Mouse (Mus musculus): Measurements from ENCODE around the gene Ampd3. TPM values are rescaled to one million over a fixed set of nuclear protein-coding genes. Genes with fewer than 3 reads are reported as not detected.

The Ampd3 gene
- polyA plus RNA-seq, 1 experiment, result not detected

DNA sequence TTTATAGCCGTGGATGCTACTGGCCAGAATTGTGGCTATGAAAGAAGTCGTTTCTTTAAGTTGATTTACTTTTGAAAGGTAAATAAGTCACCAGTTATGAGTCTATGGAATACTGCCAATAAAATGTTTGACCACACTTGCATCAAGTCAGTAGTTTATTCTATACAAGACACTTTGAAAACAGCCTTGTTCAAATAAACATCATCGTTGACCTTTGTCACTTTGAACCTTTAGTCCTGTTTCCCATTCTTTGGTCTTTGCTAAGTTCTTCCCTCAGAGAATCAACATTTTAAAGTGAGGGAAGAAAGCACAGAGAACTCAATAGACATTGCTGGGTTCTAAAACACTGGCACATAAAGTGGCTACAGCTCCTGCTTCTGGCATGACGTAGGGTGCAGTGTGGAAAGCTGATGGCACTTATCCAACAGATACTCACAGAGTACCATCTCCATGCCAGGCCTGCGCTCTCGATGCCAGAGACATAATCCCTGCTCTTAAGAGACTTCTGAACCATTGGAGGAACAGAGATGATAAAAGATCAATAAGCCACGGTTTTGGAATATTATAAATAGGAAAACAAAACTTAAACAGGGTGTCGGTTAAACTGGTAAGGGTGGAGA, 87.0 kb downstream of the Ampd3 start:
- 55% methylated on average over 8 of the region's 8 CpGs for WGBS
- Histone ChIP-seq H3K4me1 (ENCODE audit: control insufficient read depth, insufficient read depth, low read length) (peaks cover 9% of the 10 kb centered on the region), H3K27ac (ENCODE audit: insufficient read depth, low read depth, low read length) (no peak overlapping the region), H3K4me3 (ENCODE audit: insufficient read depth, low read depth, low read length) (no peak overlapping the region)
- TF ChIP-seq POLR2A (IDR thresholded peaks at IDR 0.05; ENCODE audit: insufficient read depth, low read depth, low read length), result no peak
- TF ChIP-seq CTCF (IDR thresholded peaks at IDR 0.05; ENCODE audit: insufficient read depth, low read depth, low read length), result no peak

DNA sequence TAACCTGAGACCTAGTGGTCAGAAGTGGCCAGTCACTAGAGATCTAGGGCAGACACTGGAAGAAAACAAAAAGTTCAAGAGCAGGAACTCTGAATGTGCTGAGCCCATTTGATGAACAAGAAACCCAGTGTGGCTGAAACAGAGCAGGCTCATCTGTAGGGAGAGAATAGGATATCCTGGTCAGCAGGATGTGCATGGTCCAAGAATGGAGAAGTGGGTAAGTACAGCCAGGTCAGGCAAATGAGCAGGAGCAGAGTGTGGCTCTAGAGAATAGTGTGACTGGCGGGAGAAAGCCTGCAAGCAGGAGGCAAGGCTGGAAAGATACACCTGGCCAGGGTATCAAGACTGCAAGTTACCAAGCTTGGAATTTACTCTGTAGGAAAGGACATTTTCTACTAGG, 87.6 kb downstream of the Ampd3 start:
- 87% methylated on average over 1 of the region's 1 CpGs for WGBS
- Histone ChIP-seq H3K4me3 (ENCODE audit: insufficient read depth, low read depth, low read length) (no peak overlapping the region), H3K4me1 (ENCODE audit: control insufficient read depth, insufficient read depth, low read length) (peaks cover 9% of the 10 kb centered on the region), H3K27ac (ENCODE audit: insufficient read depth, low read depth, low read length) (no peak overlapping the region)
- no peak for TF ChIP-seq POLR2A (IDR thresholded peaks at IDR 0.05; ENCODE audit: insufficient read depth, low read depth, low read length)

DNA sequence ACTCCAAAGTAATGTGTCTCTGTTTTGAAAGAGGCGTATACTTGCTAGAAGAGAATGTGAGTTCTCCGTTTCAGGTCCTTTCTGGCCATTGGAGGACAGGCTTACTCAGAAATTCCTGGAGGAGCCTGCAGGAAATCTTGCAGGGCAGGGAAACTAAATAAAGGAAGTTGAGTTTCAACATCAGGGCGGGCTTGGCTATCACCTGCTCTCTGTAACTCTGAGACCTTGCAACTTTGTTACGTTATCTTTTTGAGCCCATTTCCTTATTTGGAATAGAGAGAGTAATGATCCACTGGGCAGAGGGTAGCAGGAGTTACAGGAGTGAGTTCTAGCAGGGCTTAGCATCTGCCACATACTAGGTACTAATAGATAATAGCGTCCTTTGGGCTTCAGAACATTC, 92.1 kb downstream of the Ampd3 start:
- H3K4me1 ChIP-seq (ENCODE audit: control insufficient read depth, insufficient read depth, low read length), result peaks cover 2% of the 10 kb centered on the region; the same call in 1 of the 2 replicates
- WGBS, result 79% methylated on average over 5 of the region's 5 CpGs
- no peak overlapping the region for H3K4me3 ChIP-seq (ENCODE audit: insufficient read depth, low read depth, low read length)
- no peak overlapping the region for H3K27ac ChIP-seq (ENCODE audit: insufficient read depth, low read depth, low read length)
- TF ChIP-seq POLR2A (IDR thresholded peaks at IDR 0.05; ENCODE audit: insufficient read depth, low read depth, low read length) (no peak), CTCF (IDR thresholded peaks at IDR 0.05; ENCODE audit: insufficient read depth, low read depth, low read length) (no peak)

Other genes with a start within 250 kb of the Ampd3 start
- gene Sbf2, start 153.3 kb upstream of the Ampd3 start, polyA plus RNA-seq (2012; ENCODE audit: insufficient read depth, insufficient read length, low replicate concordance, missing spikeins), result not detected in 2 replicates
- not detected in 2 replicates for gene Adm, start 140.5 kb upstream of the Ampd3 start, polyA plus RNA-seq (2012; ENCODE audit: insufficient read depth, insufficient read length, low replicate concordance, missing spikeins)
- gene Rnf141, start 76.3 kb downstream of the Ampd3 start, polyA plus RNA-seq (2012; ENCODE audit: insufficient read depth, insufficient read length, low replicate concordance, missing spikeins), result not detected in 2 replicates
- not detected in 2 replicates for gene Lyve1, start 95.0 kb downstream of the Ampd3 start, polyA plus RNA-seq (2012; ENCODE audit: insufficient read depth, insufficient read length, low replicate concordance, missing spikeins)
- gene Mrvi1, start 214.3 kb downstream of the Ampd3 start, polyA plus RNA-seq (2012; ENCODE audit: insufficient read depth, insufficient read length, low replicate concordance, missing spikeins), result not detected in 2 replicates